Mouse (Mus musculus) heart, adult 2 months (tissue): ENCODE measurements at regions not wholly inside any gene's neighbourhood (a gene's known extent, or its start where the extent isn't known, plus 50 kb on each side); places are given as distances from the start of the nearest gene placed in this dataset.

ENCODE experiments used
- DNase-seq, 2 experiments: peaks; one replicate each; pipeline ENCODE4 v3.0.0; 2021
- H3K27ac ChIP-seq: fragments of 200-600 bp; 2 replicates; pipeline ENCODE4 v1.8.1; 2022
- H3K27me3 ChIP-seq: fragments of 200-500 bp; 2 replicates; pipeline ENCODE4 v1.6.1; 2012; ENCODE audit warnings: mild to moderate bottlenecking, low read length, inconsistent platforms, mixed read lengths; ENCODE audit not compliant: control insufficient read depth, insufficient read depth
- H3K36me3 ChIP-seq: fragments of 200-500 bp; 2 replicates; pipeline ENCODE4 v1.6.1; 2012; ENCODE audit warnings: low read length, inconsistent platforms; ENCODE audit not compliant: control insufficient read depth, insufficient read depth
- H3K4me1 ChIP-seq: fragments of 200-500 bp; 2 replicates; pipeline ENCODE4 v1.6.1; 2011; ENCODE audit warnings: low read length; ENCODE audit not compliant: control insufficient read depth, insufficient read depth
- H3K4me3 ChIP-seq: fragments of 200-600 bp; 2 replicates; pipeline ENCODE4 v1.8.1; 2022
- H3K79me2 ChIP-seq: fragments of 200-500 bp; replicated peaks from 2 replicates; pipeline ENCODE4 v1.6.1; 2012; ENCODE audit warnings: mild to moderate bottlenecking, inconsistent platforms, low read length, moderate library complexity, mixed read lengths; ENCODE audit not compliant: control insufficient read depth, insufficient read depth
- H3K9ac ChIP-seq: fragments of 200-500 bp; 2 replicates; pipeline ENCODE4 v1.6.1; 2012; ENCODE audit warnings: low read depth, mild to moderate bottlenecking, control low read depth, inconsistent platforms, low read length, mixed read lengths
- CTCF ChIP-seq: fragments of 200-600 bp; IDR thresholded peaks from 2 replicates; pipeline ENCODE4 v1.8.1; 2022; ENCODE audit warnings: antibody characterized with exemption, mild to moderate bottlenecking, moderate library complexity
- EP300 ChIP-seq: fragments of 200-500 bp; IDR thresholded peaks from 2 replicates; pipeline ENCODE4 v1.6.1; 2011; ENCODE audit warnings: low read depth, low read length, control low read depth; ENCODE audit not compliant: insufficient read depth
- POLR2A ChIP-seq: fragments of 200-500 bp; IDR thresholded peaks from 2 replicates; pipeline ENCODE4 v1.6.1; 2011; ENCODE audit warnings: mild to moderate bottlenecking, low read depth, low read length, control low read depth; ENCODE audit not compliant: insufficient read depth
- WGBS: fragments of 180-500 bp; shearing (Covaris S2); methylation state at CpG from one replicate; pipeline ENCODE4 v1.1.7; 2018; 5-methylcytosine and 5-hydroxymethylcytosine counted together
- intact Hi-C: fragments of 180-260 bp; cut with DNase I; formaldehyde crosslinking; loops from one replicate; pipeline ENCODE4 v1.15.1; 2025

- TF ChIP-seq EP300 (no peak), CTCF (no peak)
- Histone ChIP-seq H3K9ac (no peak overlapping the region), H3K27ac (no peak overlapping the region), H3K4me3 (no peak overlapping the region), H3K27me3 (no peaks in the 10 kb centered on the region), H3K79me2 (no peaks in the 10 kb centered on the region; the same call in 1 of the 2 replicates), H3K4me1 (no peaks in the 10 kb centered on the region), H3K36me3 (no peaks in the 10 kb centered on the region)
- 32% methylated on average over 2 of the region's 2 CpGs for WGBS
- intact Hi-C loops: no loop called here
- no peak for DNase-seq
Measured at GRCm38 (mm10) chr4:70783487-70783886, 248.7 kb upstream of the Megf9 start.

GRCm38 (mm10) chr4:70781591-70781990 lies 246.8 kb upstream of the Megf9 start:
- 74% methylated on average over 2 of the region's 2 CpGs for WGBS

GRCm38 (mm10) chr4:70776273-70776672 lies 241.5 kb upstream of the Megf9 start:
- TF ChIP-seq POLR2A (no peak), EP300 (no peak), CTCF (no peak)
- 39% methylated on average over 1 of the region's 1 CpGs for WGBS
- Histone ChIP-seq H3K4me1 (no peaks in the 10 kb centered on the region), H3K27ac (no peak overlapping the region), H3K27me3 (no peaks in the 10 kb centered on the region), H3K4me3 (no peak overlapping the region), H3K79me2 (no peaks in the 10 kb centered on the region; the same call in 1 of the 2 replicates), H3K36me3 (no peaks in the 10 kb centered on the region), H3K9ac (no peak overlapping the region)
- intact Hi-C loops: no loop called here
- DNase-seq: no peak

More at GRCm38 (mm10) chr4:70781591-70781990, 246.8 kb upstream of the Megf9 start:
- Histone ChIP-seq H3K36me3 (no peaks in the 10 kb centered on the region), H3K27ac (no peak overlapping the region), H3K9ac (no peak overlapping the region), H3K27me3 (no peaks in the 10 kb centered on the region), H3K79me2 (no peaks in the 10 kb centered on the region; the same call in 1 of the 2 replicates), H3K4me3 (no peak overlapping the region), H3K4me1 (no peaks in the 10 kb centered on the region)
- intact Hi-C loops: no loop called here
- TF ChIP-seq CTCF: no peak
- TF ChIP-seq EP300: no peak
- no peak for TF ChIP-seq POLR2A
- no peak for DNase-seq

- no peaks in the 10 kb centered on the region for H3K79me2 ChIP-seq
- H3K9ac ChIP-seq: no peak overlapping the region
- no peaks in the 10 kb centered on the region for H3K36me3 ChIP-seq
- H3K27me3 ChIP-seq: no peaks in the 10 kb centered on the region
- H3K4me1 ChIP-seq: no peaks in the 10 kb centered on the region
- no peak overlapping the region for H3K4me3 ChIP-seq
- intact Hi-C loops: no loop called here
- TF ChIP-seq CTCF: no peak
- no peak overlapping the region for H3K27ac ChIP-seq
- WGBS: 58% methylated on average over 1 of the region's 1 CpGs
- no peak for DNase-seq
Measured at GRCm38 (mm10) chr4:70743425-70743824, 208.6 kb upstream of the Megf9 start.

- Histone ChIP-seq H3K36me3 (no peaks in the 10 kb centered on the region), H3K4me1 (no peaks in the 10 kb centered on the region), H3K27ac (no peak overlapping the region), H3K79me2 (no peaks in the 10 kb centered on the region), H3K27me3 (no peaks in the 10 kb centered on the region), H3K4me3 (no peak overlapping the region), H3K9ac (no peak overlapping the region)
- TF ChIP-seq EP300 (no peak), CTCF (no peak), POLR2A (no peak)
- intact Hi-C loops: no loop called here
- no peak for DNase-seq
- 74% methylated on average over 1 of the region's 1 CpGs for WGBS
Measured at GRCm38 (mm10) chr4:70742002-70742401, 207.2 kb upstream of the Megf9 start.

GRCm38 (mm10) chr4:70741121-70741520 lies 206.3 kb upstream of the Megf9 start:
- Histone ChIP-seq H3K27ac (no peak overlapping the region), H3K4me3 (no peak overlapping the region), H3K27me3 (no peaks in the 10 kb centered on the region), H3K9ac (no peak overlapping the region), H3K36me3 (no peaks in the 10 kb centered on the region), H3K4me1 (no peaks in the 10 kb centered on the region), H3K79me2 (no peaks in the 10 kb centered on the region)
- DNase-seq: no peak
- no peak for TF ChIP-seq CTCF
- TF ChIP-seq POLR2A: no peak
- TF ChIP-seq EP300: no peak
- 33% methylated on average over 4 of the region's 4 CpGs for WGBS
- intact Hi-C loops: no loop called here

GRCm38 (mm10) chr4:70709126-70709689 lies 174.4 kb upstream of the Megf9 start:
- no peaks in the 10 kb centered on the region for H3K79me2 ChIP-seq
- no peaks in the 10 kb centered on the region for H3K4me1 ChIP-seq
- intact Hi-C loops: no loop called here
- no peak overlapping the region for H3K4me3 ChIP-seq
- H3K27me3 ChIP-seq: no peaks in the 10 kb centered on the region
- DNase-seq: no peak
- TF ChIP-seq POLR2A (no peak), CTCF (no peak), EP300 (no peak)
- no peak overlapping the region for H3K27ac ChIP-seq
- 12% methylated on average over 2 of the region's 2 CpGs for WGBS
- no peaks in the 10 kb centered on the region for H3K36me3 ChIP-seq
- no peak overlapping the region for H3K9ac ChIP-seq
